Mouse (Mus musculus): Measurements from ENCODE around the gene Olfr974. TPM values are rescaled to one million over a fixed set of nuclear protein-coding genes. Genes with fewer than 3 reads are reported as not detected.
"Not testable (repeated sequence)": the region's sequence is repeated elsewhere in the genome, so short reads cannot be mapped to it uniquely, and the experiment has no call there.

Olfr974 gene
- polyA plus RNA-seq (2014; fragmentation: Nextera tagmentation; extraction: Ambion mirVana) = not detected in 2 replicates

DNA sequence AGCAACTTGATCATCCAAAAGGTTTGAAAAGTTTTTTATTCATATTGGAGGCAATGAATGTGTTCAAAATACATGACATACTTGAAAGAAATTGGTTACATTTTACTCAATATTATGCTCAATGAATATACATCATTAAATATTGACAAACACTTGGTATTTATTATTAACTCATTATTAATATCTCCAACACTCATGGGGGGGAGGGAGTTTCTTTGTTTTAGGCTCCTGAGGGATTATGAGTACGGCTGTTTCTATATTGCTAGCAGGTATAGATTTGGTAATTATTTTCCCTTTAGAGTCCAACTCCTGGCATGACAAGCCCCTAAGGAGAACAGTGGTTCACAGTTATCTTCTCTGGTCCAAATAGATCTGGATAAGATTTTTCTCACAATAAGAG, at the start of gene Olfr974:
Gene Olfr974 (plus strand): TSS at position 301 of the 400 bp plus-strand sequence.
- Histone ChIP-seq H3K9me3 (ENCODE audit: control insufficient read depth, low read length) (no peaks in the 10 kb centered on the region), H3K27ac (ENCODE audit: low read depth, low read length) (no peak within 1 kb of the TSS), H3K4me2 (no peak within 1 kb of the TSS), H3K27me3 (replicated peaks; ENCODE audit: control insufficient read depth, insufficient read depth, low read length) (no peaks in the 10 kb centered on the region), H3K36me3 (ENCODE audit: control insufficient read depth, insufficient read depth, low read length) (no peaks in the 10 kb centered on the region), H3K4me1 (replicated peaks; ENCODE audit: control insufficient read depth, insufficient read depth, low read length) (no peaks in the 10 kb centered on the region), H3K9ac (ENCODE audit: low read depth, low read length) (no peak within 1 kb of the TSS), H3K4me3 (ENCODE audit: low read depth, low read length) (no peak within 1 kb of the TSS)
- ATAC-seq (replicated peaks; ENCODE audit: low FRiP score) (no peak), DNase-seq (ENCODE audit: low spot score) (no peak)
- WGBS = 84% methylated on average over 1 of the region's 1 CpGs

DNA sequence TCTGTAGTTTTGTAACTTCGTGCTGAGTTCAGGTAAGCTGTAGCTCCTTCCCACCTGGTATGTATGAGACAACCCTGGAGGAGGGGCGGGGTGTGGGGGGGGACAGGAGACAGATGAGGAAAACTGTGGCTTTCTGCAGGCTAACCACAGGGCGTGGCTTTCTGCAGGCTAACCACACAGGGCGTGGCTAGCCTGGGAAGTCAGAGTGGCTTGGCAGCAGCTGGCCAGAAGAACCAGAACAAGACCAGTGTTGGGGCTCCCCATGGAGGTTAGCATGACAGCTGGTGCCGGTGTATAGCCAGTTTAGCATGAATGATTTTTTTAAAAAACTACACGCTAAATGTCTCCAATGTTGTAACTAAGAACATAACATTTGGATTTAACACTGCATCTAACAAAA, 32.2 kb upstream of the Olfr974 start:
- Histone ChIP-seq H3K4me2 (no peak overlapping the region), H3K9me3 (ENCODE audit: control insufficient read depth, low read length) (no peaks in the 10 kb centered on the region), H3K9ac (ENCODE audit: low read depth, low read length) (no peak overlapping the region), H3K27me3 (replicated peaks; ENCODE audit: control insufficient read depth, insufficient read depth, low read length) (no peaks in the 10 kb centered on the region), H3K4me3 (ENCODE audit: low read depth, low read length) (no peak overlapping the region), H3K27ac (ENCODE audit: low read depth, low read length) (no peak overlapping the region), H3K36me3 (ENCODE audit: control insufficient read depth, insufficient read depth, low read length) (no peaks in the 10 kb centered on the region), H3K4me1 (replicated peaks; ENCODE audit: control insufficient read depth, insufficient read depth, low read length) (no peaks in the 10 kb centered on the region)
- WGBS = 44% methylated on average over 6 of the region's 6 CpGs
- ATAC-seq (replicated peaks; ENCODE audit: low FRiP score) (no peak; the same call in 1 of the 2 replicates), DNase-seq (ENCODE audit: low spot score) (no peak)

DNA sequence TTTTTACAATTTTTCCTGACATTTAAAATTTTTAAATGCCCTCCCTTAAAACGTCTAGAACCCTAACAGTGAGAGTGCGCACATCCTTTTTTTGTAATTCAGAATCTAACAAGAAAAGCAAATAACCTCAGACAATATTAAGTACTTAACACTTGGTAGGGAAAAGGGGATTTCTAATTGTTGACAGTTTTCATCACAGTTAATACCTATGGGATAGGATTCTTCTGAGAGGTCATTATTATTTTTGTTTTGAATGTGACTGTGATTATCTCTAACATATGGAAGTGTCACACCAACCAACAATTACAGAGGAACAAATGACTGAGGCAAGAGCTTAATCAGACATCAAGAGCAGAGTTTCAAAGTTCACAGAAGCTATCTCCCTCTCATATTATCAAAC, 30.3 kb upstream of the Olfr974 start, which contains the start of gene Olfr229:
Gene Olfr229 (plus strand): TSS at position 301 of the 400 bp plus-strand sequence.
- DNase-seq (ENCODE audit: low spot score) (no peak), ATAC-seq (replicated peaks; ENCODE audit: low FRiP score) (no peak)
- no peak within 1 kb of the TSS for H3K9ac ChIP-seq (ENCODE audit: low read depth, low read length)
- 66% methylated on average over 2 of the region's 2 CpGs for WGBS
- H3K9me3 ChIP-seq (ENCODE audit: control insufficient read depth, low read length) = no peaks in the 10 kb centered on the region
- H3K36me3 ChIP-seq (ENCODE audit: control insufficient read depth, insufficient read depth, low read length) = no peaks in the 10 kb centered on the region
- no peak within 1 kb of the TSS for H3K4me2 ChIP-seq
- no peak within 1 kb of the TSS for H3K27ac ChIP-seq (ENCODE audit: low read depth, low read length)
- no peaks in the 10 kb centered on the region for H3K27me3 ChIP-seq (replicated peaks; ENCODE audit: control insufficient read depth, insufficient read depth, low read length)
- H3K4me3 ChIP-seq (ENCODE audit: low read depth, low read length) = no peak within 1 kb of the TSS
- no peaks in the 10 kb centered on the region for H3K4me1 ChIP-seq (replicated peaks; ENCODE audit: control insufficient read depth, insufficient read depth, low read length)

DNA sequence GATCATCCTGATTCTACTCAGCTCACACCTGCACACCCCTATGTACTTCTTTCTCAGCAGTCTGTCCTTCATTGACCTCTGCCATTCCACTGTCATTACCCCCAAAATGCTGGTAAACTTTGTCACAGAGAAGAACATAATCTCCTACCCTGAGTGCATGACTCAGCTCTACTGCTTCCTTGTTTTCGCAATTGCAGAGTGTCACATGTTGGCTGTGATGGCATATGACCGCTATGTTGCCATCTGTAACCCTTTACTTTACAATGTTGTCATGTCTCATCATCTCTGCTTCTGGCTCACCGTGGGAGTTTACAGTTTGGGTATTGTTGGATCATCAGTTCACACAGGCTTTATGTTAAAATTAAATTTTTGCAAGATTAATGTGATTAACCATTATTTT, 27.4 kb upstream of the Olfr974 start:
- H3K9me3 ChIP-seq (ENCODE audit: control insufficient read depth, low read length) = no peaks in the 10 kb centered on the region
- DNase-seq (ENCODE audit: low spot score) = no peak
- no peak overlapping the region for H3K4me3 ChIP-seq (ENCODE audit: low read depth, low read length)
- no peaks in the 10 kb centered on the region for H3K4me1 ChIP-seq (replicated peaks; ENCODE audit: control insufficient read depth, insufficient read depth, low read length)
- WGBS = 77% methylated on average over 3 of the region's 3 CpGs
- H3K27ac ChIP-seq (ENCODE audit: low read depth, low read length) = no peak overlapping the region
- ATAC-seq (replicated peaks; ENCODE audit: low FRiP score) = no peak
- no peak overlapping the region for H3K4me2 ChIP-seq
- H3K9ac ChIP-seq (ENCODE audit: low read depth, low read length) = no peak overlapping the region
- no peaks in the 10 kb centered on the region for H3K27me3 ChIP-seq (replicated peaks; ENCODE audit: control insufficient read depth, insufficient read depth, low read length)
- no peaks in the 10 kb centered on the region for H3K36me3 ChIP-seq (ENCODE audit: control insufficient read depth, insufficient read depth, low read length)

DNA sequence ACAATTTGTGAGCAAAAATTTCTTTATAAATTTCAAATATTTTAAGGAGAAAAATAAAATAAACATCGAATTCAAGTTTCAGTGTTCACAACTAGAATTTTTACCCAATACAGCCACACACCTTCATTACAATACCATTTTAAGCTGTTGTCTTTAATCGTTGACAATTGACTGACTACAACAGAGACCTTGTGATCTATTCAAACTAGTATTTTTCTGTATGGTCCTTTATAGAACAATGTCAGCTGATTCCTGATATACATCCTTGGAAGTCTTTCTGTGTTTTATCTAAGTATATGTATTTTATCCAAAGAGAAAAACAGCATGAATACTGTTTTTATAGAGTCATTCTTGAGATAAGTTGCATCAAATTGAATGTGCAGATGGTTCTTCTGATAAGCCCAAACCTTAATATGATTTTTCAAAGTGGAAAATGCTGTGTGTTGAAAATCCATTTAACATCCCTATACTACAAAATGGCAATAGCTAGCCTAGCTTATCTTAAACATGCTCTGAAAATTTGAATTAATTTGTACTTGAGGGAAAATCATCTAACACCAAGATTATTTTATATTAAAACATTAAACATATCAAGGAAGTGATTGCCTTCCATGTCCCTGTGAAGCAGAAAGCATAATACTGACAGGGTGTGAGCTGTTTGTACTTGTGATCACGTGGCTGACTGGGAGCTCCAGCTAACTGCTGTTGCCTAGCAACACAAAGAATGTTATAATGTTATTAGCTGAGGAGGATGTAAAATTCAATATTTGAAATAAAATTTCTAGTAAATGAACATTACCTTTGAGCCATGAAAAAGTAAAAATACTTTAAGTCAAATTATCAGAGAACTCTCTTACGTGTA, 9.1 kb upstream of the Olfr974 start:
- not testable (repeated sequence) for H3K36me3 ChIP-seq (ENCODE audit: control insufficient read depth, insufficient read depth, low read length); H3K4me3 ChIP-seq (ENCODE audit: low read depth, low read length); H3K4me2 ChIP-seq; H3K9ac ChIP-seq (ENCODE audit: low read depth, low read length); DNase-seq (ENCODE audit: low spot score); ATAC-seq (replicated peaks; ENCODE audit: low FRiP score); H3K9me3 ChIP-seq (ENCODE audit: control insufficient read depth, low read length); H3K27ac ChIP-seq (ENCODE audit: low read depth, low read length); H3K4me1 ChIP-seq (replicated peaks; ENCODE audit: control insufficient read depth, insufficient read depth, low read length); H3K27me3 ChIP-seq (replicated peaks; ENCODE audit: control insufficient read depth, insufficient read depth, low read length)
- WGBS = no CpG with 5 or more reads among the region's 4 CpGs

DNA sequence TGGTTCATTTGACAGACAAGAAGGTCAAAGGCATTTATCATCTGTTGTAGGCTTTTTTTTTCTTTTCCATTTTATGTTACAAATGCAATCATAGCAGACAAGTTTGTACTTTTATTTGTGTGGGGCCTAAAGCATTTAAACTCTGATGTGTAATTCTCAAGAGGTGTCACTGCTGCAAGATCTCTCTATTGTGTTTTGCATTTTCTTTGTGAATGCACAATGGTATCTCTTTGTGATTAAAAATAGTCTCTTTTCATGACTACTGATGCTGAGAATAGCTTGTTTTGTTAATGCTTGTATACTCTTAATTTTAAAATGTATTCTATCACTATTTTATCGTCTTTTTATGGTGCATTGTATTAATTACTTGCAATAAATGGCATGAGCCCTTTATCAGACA, 8.5 kb upstream of the Olfr974 start:
- not testable (repeated sequence) for H3K27ac ChIP-seq (ENCODE audit: low read depth, low read length); H3K27me3 ChIP-seq (replicated peaks; ENCODE audit: control insufficient read depth, insufficient read depth, low read length); DNase-seq (ENCODE audit: low spot score); H3K9me3 ChIP-seq (ENCODE audit: control insufficient read depth, low read length); H3K9ac ChIP-seq (ENCODE audit: low read depth, low read length); H3K4me2 ChIP-seq; ATAC-seq (replicated peaks; ENCODE audit: low FRiP score); H3K4me1 ChIP-seq (replicated peaks; ENCODE audit: control insufficient read depth, insufficient read depth, low read length); H3K4me3 ChIP-seq (ENCODE audit: low read depth, low read length); H3K36me3 ChIP-seq (ENCODE audit: control insufficient read depth, insufficient read depth, low read length)
- 70% methylated on average over 1 of the region's 1 CpGs for WGBS

DNA sequence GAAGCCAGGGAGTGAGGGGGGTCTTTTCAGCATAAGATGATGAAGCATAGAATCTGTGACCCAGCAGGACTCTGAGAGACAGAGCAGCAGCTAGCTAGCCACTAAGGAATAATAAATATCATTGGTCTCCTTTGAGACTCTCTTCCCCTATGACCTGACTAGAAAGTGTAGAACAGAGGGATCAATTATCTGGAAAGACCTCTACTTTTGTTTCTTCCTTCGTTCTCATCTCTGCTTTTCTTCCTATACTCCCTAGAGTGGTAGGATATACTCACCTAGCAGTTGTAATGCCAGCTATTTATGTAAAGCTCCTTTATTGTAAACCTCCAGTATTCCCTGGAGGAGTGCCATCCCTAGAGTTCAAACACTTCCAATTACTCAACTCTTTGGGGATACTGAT, 14.6 kb downstream of the Olfr974 start, which contains the start of gene Olfr975:
Gene Olfr975 (minus strand): TSS at position 101 of the 400 bp plus-strand sequence.
- no peaks in the 10 kb centered on the region for H3K9me3 ChIP-seq (ENCODE audit: control insufficient read depth, low read length)
- H3K4me3 ChIP-seq (ENCODE audit: low read depth, low read length) = no peak within 1 kb of the TSS
- DNase-seq (ENCODE audit: low spot score) (no peak), ATAC-seq (replicated peaks; ENCODE audit: low FRiP score) (no peak)
- no peak within 1 kb of the TSS for H3K27ac ChIP-seq (ENCODE audit: low read depth, low read length)
- WGBS = 54% methylated on average over 1 of the region's 1 CpGs
- no peak within 1 kb of the TSS for H3K9ac ChIP-seq (ENCODE audit: low read depth, low read length)
- no peaks in the 10 kb centered on the region for H3K36me3 ChIP-seq (ENCODE audit: control insufficient read depth, insufficient read depth, low read length)
- no peak within 1 kb of the TSS for H3K4me2 ChIP-seq
- no peaks in the 10 kb centered on the region for H3K27me3 ChIP-seq (replicated peaks; ENCODE audit: control insufficient read depth, insufficient read depth, low read length)
- no peaks in the 10 kb centered on the region for H3K4me1 ChIP-seq (replicated peaks; ENCODE audit: control insufficient read depth, insufficient read depth, low read length)

DNA sequence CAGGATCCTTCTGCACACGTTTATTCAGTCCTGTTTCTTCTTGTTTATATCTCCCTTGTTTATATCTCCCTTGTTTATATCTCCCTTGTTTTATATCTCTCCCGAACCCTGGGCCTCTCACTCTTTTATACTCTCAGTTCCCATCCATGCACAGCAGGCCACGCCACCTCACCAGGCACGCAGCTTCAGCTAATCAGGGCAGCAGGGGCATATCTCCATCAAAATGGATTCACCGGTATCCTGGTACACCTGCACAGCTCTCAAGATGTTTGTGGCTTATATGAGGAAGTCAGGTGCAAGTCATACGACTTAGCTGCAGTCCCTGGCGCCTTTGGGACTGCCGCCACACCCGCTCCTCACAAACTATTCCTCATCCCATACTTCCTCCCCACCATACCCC, 23.7 kb downstream of the Olfr974 start, which contains the start of gene Olfr976:
Gene Olfr976 (minus strand): TSS at position 101 of the 400 bp plus-strand sequence.
- H3K9me3 ChIP-seq (ENCODE audit: control insufficient read depth, low read length); H3K4me1 ChIP-seq (replicated peaks; ENCODE audit: control insufficient read depth, insufficient read depth, low read length); H3K4me2 ChIP-seq; H3K36me3 ChIP-seq (ENCODE audit: control insufficient read depth, insufficient read depth, low read length); H3K9ac ChIP-seq (ENCODE audit: low read depth, low read length); H3K4me3 ChIP-seq (ENCODE audit: low read depth, low read length); H3K27me3 ChIP-seq (replicated peaks; ENCODE audit: control insufficient read depth, insufficient read depth, low read length); DNase-seq (ENCODE audit: low spot score); ATAC-seq (replicated peaks; ENCODE audit: low FRiP score); H3K27ac ChIP-seq (ENCODE audit: low read depth, low read length): not testable (repeated sequence)
- WGBS = 82% methylated on average over 7 of the region's 9 CpGs
